Mouse (Mus musculus) 416B (cell line): ENCODE measurements around the gene Tgfbr2.

Experiments used
- DNase-seq: peaks from one replicate; pipeline ENCODE4 v3.0.0; 2011; ENCODE audit warnings: low read depth

The Tgfbr2 gene

GRCm38 (mm10) chr9:116174481-116175461 lies at the start of gene Tgfbr2:
TSS of gene Tgfbr2 (minus strand) at chr9:116175360.
- peak; percentile 86 for DNase-seq

DNA sequence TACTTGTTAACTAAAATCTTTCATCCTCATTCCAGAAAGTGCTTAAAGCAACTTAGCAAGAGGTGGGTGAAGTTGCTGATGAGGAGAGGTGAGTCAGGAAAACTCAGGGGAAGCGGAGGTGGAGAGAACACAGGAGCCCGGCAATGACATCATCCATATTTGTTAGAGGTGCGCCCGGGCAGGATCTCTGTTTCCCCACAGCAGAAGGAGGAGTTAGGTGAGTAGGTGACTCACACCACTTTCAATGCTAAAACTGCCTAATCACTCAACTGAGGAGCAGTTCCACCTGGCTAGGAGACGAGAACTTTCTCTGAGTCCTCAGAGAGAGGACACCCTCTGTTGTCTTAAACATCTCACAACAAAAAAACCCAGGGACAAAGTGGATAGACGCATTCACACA lies 48.2 kb upstream of the Tgfbr2 start:
- DNase-seq: peak; percentile 9

- DNase-seq: no peak
Measured at GRCm38 (mm10) chr9:116222643-116223042, 47.5 kb upstream of the Tgfbr2 start.

GRCm38 (mm10) chr9:116222000-116222399 lies 46.8 kb upstream of the Tgfbr2 start:
- no peak for DNase-seq

DNA sequence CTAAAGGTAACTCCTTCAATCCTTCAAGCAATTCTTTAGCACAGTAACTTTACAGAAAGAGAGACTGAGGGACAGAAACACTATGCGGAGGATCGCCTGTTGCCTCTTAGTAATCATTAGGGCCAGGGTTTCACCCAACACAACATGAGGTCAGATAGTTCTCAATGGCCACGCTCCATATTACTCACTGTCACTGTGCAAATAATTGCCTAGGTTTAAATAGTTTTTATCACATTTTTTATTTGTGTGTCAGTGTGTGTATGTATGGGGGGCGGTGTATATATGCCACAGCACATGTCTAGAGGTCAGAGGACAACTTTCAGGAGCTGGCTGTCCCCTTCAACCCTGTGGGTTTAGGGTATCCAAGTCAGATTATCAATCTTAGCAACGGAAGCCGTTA lies 46.4 kb upstream of the Tgfbr2 start:
- no peak for DNase-seq

GRCm38 (mm10) chr9:116220616-116221015 lies 45.5 kb upstream of the Tgfbr2 start:
- no peak for DNase-seq

DNA sequence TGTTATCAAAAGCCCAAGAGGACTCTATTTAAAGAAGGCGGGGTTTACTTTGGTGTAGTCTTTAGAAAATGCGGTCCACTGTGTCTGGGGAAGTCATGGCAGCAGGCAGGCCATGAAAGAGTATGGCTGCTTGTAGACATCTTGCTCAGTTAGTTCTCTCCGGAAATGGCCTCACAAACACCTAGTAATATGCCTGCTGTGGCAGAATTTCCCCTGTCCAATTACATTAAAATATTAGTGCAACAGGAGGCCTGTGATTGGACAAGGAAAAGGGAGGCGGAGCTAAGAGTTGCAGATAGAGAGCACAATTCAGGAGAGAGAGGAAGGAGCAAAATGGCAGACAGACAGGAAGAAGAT lies 45.0 kb upstream of the Tgfbr2 start:
- no peak for DNase-seq

- DNase-seq: no peak
Measured at GRCm38 (mm10) chr9:116219234-116220158, 44.3 kb upstream of the Tgfbr2 start.

- peak; percentile 7 for DNase-seq
Measured at GRCm38 (mm10) chr9:116218780-116219179, 43.6 kb upstream of the Tgfbr2 start.

DNA sequence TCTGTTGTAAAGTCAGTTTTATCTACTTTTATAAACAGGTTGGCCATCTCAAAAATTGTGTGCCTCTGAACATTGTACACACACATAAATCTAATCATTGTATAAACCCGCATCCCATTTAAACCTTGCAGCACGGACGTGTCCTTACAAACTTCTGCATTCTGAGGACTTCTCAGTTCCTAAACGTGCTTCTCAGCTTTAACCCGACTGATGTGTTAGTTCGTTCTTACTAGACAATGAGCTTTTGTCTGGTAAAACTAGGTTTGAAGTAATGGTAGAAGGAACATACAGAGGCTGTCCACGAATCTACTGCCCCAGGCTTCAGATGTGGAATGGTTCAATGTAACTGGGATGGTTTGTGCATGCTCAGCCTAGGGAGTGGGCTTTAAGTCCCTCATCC lies 41.9 kb upstream of the Tgfbr2 start:
- DNase-seq: no peak

- DNase-seq: no peak
Measured at GRCm38 (mm10) chr9:116216677-116217076, 41.5 kb upstream of the Tgfbr2 start.

DNA sequence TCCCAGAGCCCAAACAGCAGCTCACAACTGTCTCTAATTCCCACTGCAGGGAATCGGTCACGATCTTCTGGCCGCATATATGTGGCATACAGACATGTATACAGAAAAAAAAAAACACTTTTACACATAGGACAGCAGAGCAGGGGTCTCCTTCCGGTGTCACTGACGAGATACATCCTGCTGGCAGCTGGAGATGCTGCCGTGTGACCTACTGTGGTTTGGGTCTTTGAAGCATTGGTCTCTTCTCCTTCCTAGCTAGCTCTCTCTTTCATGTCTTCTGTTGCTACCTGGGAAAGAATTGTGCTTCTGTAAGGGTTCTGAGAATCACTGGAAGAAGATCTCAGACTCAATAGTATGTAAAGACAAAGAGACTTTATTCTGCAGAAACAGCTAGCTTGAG lies 39.1 kb upstream of the Tgfbr2 start:
- DNase-seq: no peak

DNA sequence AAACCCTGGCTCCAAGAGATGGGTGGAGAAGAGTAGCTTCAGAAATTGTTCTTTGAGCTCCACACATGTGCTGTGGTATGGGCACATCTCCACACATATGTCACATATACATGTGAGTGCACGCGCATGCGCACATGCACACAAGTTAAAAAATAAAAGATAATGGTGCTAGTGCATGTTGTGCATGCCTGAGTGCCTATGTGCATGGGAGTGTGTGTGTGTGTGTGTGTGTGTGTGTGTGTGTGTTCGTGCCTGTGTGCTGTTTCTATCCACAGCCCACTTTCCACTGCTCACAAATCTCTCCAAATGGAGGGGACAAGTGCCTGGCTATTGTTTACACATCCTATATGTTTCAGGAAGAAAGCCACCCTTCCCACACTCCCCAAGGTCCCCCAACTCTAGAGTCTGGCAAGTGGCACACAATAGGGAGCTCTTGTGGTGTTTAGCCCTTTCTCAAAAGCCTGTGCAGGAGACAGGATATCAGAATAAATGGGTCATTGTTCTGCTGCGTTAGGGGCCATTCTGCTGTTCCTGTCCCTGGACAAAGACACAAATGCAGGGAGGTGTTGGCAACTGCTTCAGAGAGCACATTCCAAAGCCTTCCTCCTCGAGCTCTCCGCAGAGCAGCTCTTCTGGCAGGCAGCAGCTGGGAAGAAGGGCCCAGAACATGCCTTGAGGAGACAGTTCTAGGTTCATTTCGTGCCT lies 37.9 kb upstream of the Tgfbr2 start:
- DNase-seq: no peak

- no peak for DNase-seq
Measured at GRCm38 (mm10) chr9:116212069-116212468, 36.9 kb upstream of the Tgfbr2 start.

DNA sequence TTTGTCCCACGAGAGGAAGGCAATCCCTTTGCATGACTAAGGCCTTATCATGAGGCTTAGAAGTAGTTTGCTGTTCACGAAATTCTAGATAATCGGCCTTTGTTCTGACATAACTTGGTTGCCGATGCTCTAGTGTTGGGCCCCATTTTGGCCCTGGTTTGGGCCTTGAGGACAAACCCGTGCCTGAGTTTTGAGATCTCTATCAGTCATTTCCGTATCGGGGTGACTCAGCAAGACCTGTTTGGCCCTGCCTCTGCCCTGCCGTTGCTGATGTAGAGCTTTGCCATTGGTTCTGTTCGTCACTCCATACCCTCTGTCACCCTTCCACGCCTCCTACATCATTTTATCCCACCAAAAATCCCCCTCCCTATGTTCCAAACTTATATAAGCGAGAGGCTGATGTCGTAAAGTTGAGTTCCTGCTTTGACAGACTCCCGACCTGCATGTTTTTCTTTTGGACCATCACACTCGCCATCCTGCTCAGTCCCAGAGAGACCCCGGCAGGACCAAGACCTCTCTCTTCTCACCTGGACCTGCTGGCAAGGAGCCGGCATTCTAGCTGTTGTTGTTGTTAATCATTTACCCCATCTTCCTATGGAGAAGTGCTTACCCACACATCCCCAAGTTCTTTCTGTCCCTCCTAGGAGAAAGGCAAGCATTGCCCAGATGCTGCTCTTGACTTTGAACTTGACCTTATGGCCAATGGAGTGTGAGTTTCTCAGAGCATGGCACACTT lies 33.2 kb upstream of the Tgfbr2 start:
- DNase-seq: peak; percentile 30

DNA sequence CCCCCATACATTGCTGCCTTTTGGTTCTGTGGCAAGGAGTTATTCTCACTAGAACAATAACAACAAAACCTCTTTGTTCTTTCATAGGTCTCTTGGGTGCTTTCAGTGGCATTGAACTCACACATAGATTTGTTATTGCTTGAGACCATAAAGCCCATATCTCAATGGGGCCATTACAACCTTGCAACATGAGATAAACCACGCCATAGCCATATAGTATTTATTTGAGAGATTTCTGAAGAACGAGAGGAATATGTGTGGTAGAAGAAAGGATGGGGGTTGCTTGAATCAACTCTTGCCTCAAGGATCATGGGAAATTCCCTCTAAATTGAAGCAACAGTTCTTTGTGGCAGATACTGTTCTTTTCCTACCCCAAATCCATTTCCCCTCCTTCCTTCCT lies 31.7 kb upstream of the Tgfbr2 start:
- DNase-seq: no peak

DNA sequence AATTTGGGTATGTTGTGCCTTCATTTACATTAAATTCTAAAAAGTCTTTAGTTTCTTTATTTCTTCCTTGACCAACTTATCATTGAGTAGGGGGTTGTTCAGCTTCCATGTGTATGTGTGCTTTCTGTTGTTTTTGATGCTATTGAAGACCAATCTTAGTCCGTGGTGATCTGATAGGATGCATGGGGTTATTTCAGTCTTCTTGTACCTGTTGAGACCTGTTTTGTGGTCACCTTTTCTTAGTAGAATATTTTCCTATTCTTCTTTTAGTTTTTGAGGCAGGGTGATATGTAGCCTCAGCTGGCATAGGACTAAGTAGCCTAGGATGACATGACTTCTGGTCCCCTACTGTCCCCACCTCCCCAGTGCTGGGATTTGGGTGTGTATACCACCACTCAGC lies 28.5 kb upstream of the Tgfbr2 start:
- no peak for DNase-seq

GRCm38 (mm10) chr9:116199127-116199526 lies 24.0 kb upstream of the Tgfbr2 start:
- no peak for DNase-seq

GRCm38 (mm10) chr9:116198488-116198887 lies 23.3 kb upstream of the Tgfbr2 start:
- DNase-seq: no peak

- DNase-seq: no peak
Measured at GRCm38 (mm10) chr9:116197491-116198170, 22.5 kb upstream of the Tgfbr2 start.
